10 mouse cellular contexts compared by ENCODE assay signal in genomic region chr9:42241021-42241420, GRCm38 (mm10). TPM values are rescaled to one million over a fixed set of nuclear protein-coding genes. Genes with fewer than 3 reads are reported as not detected.
DNase-seq lines count a peak whose midpoint lies in the region; ATAC-seq and TF ChIP-seq lines count a peak whose summit lies in the region.
"Had no signal": no experiment of that assay in that cellular context is flagged by ENCODE, and none has a peak within 500 bp of the region (broad histone marks: within the 10 kb centered on the region; RNA-seq: fewer than 3 reads in every experiment).

No protein-coding gene starts in this region.

- TF ChIP-seq EP300 in liver, postnatal 0 days (IDR thresholded peaks at IDR 0.05; ENCODE audit: low read depth) = no peak

- H3K4me2 ChIP-seq in liver, postnatal 0 days (ENCODE audit: low read depth, low read length) = no peak overlapping the region
- no peak overlapping the region for H3K4me2 ChIP-seq in forebrain, embryonic 11.5 days (ENCODE audit: low read depth, low read length, severe bottlenecking)
- peak overlapping the region; percentile 42 for H3K4me2 ChIP-seq in hindbrain, postnatal 0 days (ENCODE audit: low read depth, low read length)
- peak overlapping the region; percentile 42 for H3K4me2 ChIP-seq in neural tube, embryonic 15.5 days
- H3K4me2 ChIP-seq: liver, embryonic 12.5 days; stomach, embryonic 15.5 days had no signal

- no peak overlapping the region for H3K27ac ChIP-seq in liver, adult 2 months (replicated peaks; ENCODE audit: insufficient read depth, low read depth, low read length)
- H3K27ac ChIP-seq in liver, postnatal 0 days (ENCODE audit: low read depth) = no peak overlapping the region
- no peak overlapping the region for H3K27ac ChIP-seq in forebrain, embryonic 11.5 days (ENCODE audit: low read depth, low read length)
- H3K27ac ChIP-seq in hindbrain, postnatal 0 days = 0 out of 2 replicates have a peak overlapping the region, but pooled peaks have one; percentile 15
- H3K27ac ChIP-seq in neural tube, embryonic 15.5 days (replicated peaks) = peak overlapping the region; percentile 63
- H3K27ac ChIP-seq: liver, embryonic 12.5 days; stomach, embryonic 15.5 days had no signal

- DNase-seq in liver, adult 2 months (ENCODE audit: extremely low read depth, low read depth, low spot score) = peak; percentile 59
- no peak for DNase-seq in liver, postnatal 0 days
- DNase-seq in forebrain, embryonic 11.5 days (ENCODE audit: low spot score) = no peak
- peak; percentile 70 for DNase-seq in hindbrain, postnatal 0 days (ENCODE audit: low spot score)
- DNase-seq in lung, postnatal 36 days = no peak
- DNase-seq in right cerebral cortex, adult 2 months (ENCODE audit: low spot score in 2 of 2) = no peak

- no peak overlapping the region for H3K9ac ChIP-seq in liver, adult 2 months (ENCODE audit: low read depth, low read length)
- no peak overlapping the region for H3K9ac ChIP-seq in liver, postnatal 0 days (replicated peaks)
- H3K9ac ChIP-seq in forebrain, embryonic 11.5 days (ENCODE audit: low read length) = no peak overlapping the region
- H3K9ac ChIP-seq in hindbrain, postnatal 0 days (replicated peaks; ENCODE audit: low read length) = 0 out of 2 replicates have a peak overlapping the region, but pooled peaks have one; percentile 18
- H3K9ac ChIP-seq in neural tube, embryonic 15.5 days (replicated peaks) = no peak overlapping the region
- H3K9ac ChIP-seq: liver, embryonic 12.5 days; stomach, embryonic 15.5 days had no signal

- WGBS in liver, adult 2 months = 41% methylated on average over 3 of the region's 3 CpGs
- 79% methylated on average over 3 of the region's 3 CpGs for WGBS in liver, postnatal 0 days (ENCODE audit: insufficient replicate concordance)
- WGBS in forebrain, embryonic 11.5 days = 75% methylated on average over 3 of the region's 3 CpGs
- 27% methylated on average over 3 of the region's 3 CpGs for WGBS in hindbrain, postnatal 0 days
- 31% methylated on average over 3 of the region's 3 CpGs for WGBS in neural tube, embryonic 15.5 days

- H3K27me3 ChIP-seq in liver, adult 2 months (ENCODE audit: control insufficient read depth, insufficient read depth, low read length) = no peaks in the 10 kb centered on the region
- H3K27me3 ChIP-seq in liver, postnatal 0 days (ENCODE audit: insufficient read depth, low read length) = no peaks in the 10 kb centered on the region
- no peaks in the 10 kb centered on the region for H3K27me3 ChIP-seq in forebrain, embryonic 11.5 days (ENCODE audit: control insufficient read depth, insufficient read depth, low read length)
- H3K27me3 ChIP-seq in hindbrain, postnatal 0 days (ENCODE audit: insufficient read depth, low read length) = no peaks in the 10 kb centered on the region
- H3K27me3 ChIP-seq in neural tube, embryonic 15.5 days (replicated peaks) = no peaks in the 10 kb centered on the region
- H3K27me3 ChIP-seq: liver, embryonic 12.5 days; stomach, embryonic 15.5 days had no signal

- H3K79me2 ChIP-seq in liver, adult 2 months (ENCODE audit: control insufficient read depth, insufficient read depth, low read length) = no peaks in the 10 kb centered on the region

- H3K9me3 ChIP-seq in liver, postnatal 0 days (ENCODE audit: low read length) = no peaks in the 10 kb centered on the region
- H3K9me3 ChIP-seq in forebrain, embryonic 11.5 days (ENCODE audit: control insufficient read depth, low read length) = no peaks in the 10 kb centered on the region
- H3K9me3 ChIP-seq in hindbrain, postnatal 0 days (ENCODE audit: low read length) = no peaks in the 10 kb centered on the region
- H3K9me3 ChIP-seq in neural tube, embryonic 15.5 days (replicated peaks) = no peaks in the 10 kb centered on the region
- H3K9me3 ChIP-seq: liver, embryonic 12.5 days; stomach, embryonic 15.5 days had no signal

- H3K36me3 ChIP-seq in liver, adult 2 months (ENCODE audit: control insufficient read depth, insufficient read depth, low read length) = no peaks in the 10 kb centered on the region
- H3K36me3 ChIP-seq in liver, postnatal 0 days (replicated peaks; ENCODE audit: insufficient read depth, low read length) = no peaks in the 10 kb centered on the region
- H3K36me3 ChIP-seq in forebrain, embryonic 11.5 days (ENCODE audit: control insufficient read depth, insufficient read depth, low read length) = no peaks in the 10 kb centered on the region
- H3K36me3 ChIP-seq in hindbrain, postnatal 0 days (ENCODE audit: insufficient read depth, low read length) = no peaks in the 10 kb centered on the region
- H3K36me3 ChIP-seq in neural tube, embryonic 15.5 days = no peaks in the 10 kb centered on the region
- H3K36me3 ChIP-seq: liver, embryonic 12.5 days; stomach, embryonic 15.5 days had no signal

- TF ChIP-seq POLR2A in liver, adult 2 months (IDR thresholded peaks at IDR 0.05; ENCODE audit: extremely low read depth, insufficient read depth, low read length) = no peak

- H3K4me3 ChIP-seq in liver, adult 2 months (ENCODE audit: insufficient read depth, low read depth, low read length) = no peak overlapping the region
- H3K4me3 ChIP-seq in liver, postnatal 0 days (ENCODE audit: low read depth, low read length) = no peak overlapping the region
- no peak overlapping the region for H3K4me3 ChIP-seq in forebrain, embryonic 11.5 days (ENCODE audit: low read depth, low read length)
- H3K4me3 ChIP-seq in hindbrain, postnatal 0 days (ENCODE audit: low read length) = no peak overlapping the region
- H3K4me3 ChIP-seq in neural tube, embryonic 15.5 days (replicated peaks) = no peak overlapping the region
- H3K4me3 ChIP-seq: liver, embryonic 12.5 days; megakaryocyte, embryonic 14.5 days; stomach, embryonic 15.5 days had no signal

- no peak for TF ChIP-seq CTCF in liver, adult 2 months (IDR thresholded peaks at IDR 0.05; ENCODE audit: low read depth, low read length)
- TF ChIP-seq CTCF in liver, postnatal 0 days (IDR thresholded peaks at IDR 0.05; ENCODE audit: low read depth) = no peak
- no peak for TF ChIP-seq CTCF in hindbrain, postnatal 0 days (IDR thresholded peaks at IDR 0.05; ENCODE audit: low read depth)

- ATAC-seq in liver, postnatal 0 days = no peak
- peak; percentile 42; the same call in 1 of the 2 replicates for ATAC-seq in forebrain, embryonic 11.5 days (replicated peaks; ENCODE audit: low FRiP score)
- ATAC-seq in hindbrain, postnatal 0 days = peak; percentile 84
- peak; percentile 82 for ATAC-seq in neural tube, embryonic 15.5 days (ENCODE audit: low FRiP score)
- ATAC-seq: liver, embryonic 12.5 days had no signal

- peaks cover 3% of the 10 kb centered on the region; the same call in 1 of the 2 replicates for H3K4me1 ChIP-seq in liver, adult 2 months (ENCODE audit: control insufficient read depth, insufficient read depth, low read length)
- H3K4me1 ChIP-seq in liver, postnatal 0 days (ENCODE audit: insufficient read depth) = no peaks in the 10 kb centered on the region
- H3K4me1 ChIP-seq in forebrain, embryonic 11.5 days (replicated peaks; ENCODE audit: control insufficient read depth, insufficient read depth, low read length) = no peaks in the 10 kb centered on the region; the same call in 1 of the 2 replicates
- H3K4me1 ChIP-seq in hindbrain, postnatal 0 days (ENCODE audit: insufficient read depth, low read length) = peaks cover 5% of the 10 kb centered on the region; the same call in 1 of the 2 replicates
- peaks cover 21% of the 10 kb centered on the region for H3K4me1 ChIP-seq in neural tube, embryonic 15.5 days
- H3K4me1 ChIP-seq: liver, embryonic 12.5 days; stomach, embryonic 15.5 days had no signal

RNA-seq across cellular contexts. Expression of gene Sc5d, which starts 23.0 kb away (rescaled TPM):
- total RNA-seq in liver, adult 2 months (2014; rRNA removed) = 532 and 536 TPM in 2 replicates
- 652 and 777 TPM in 2 replicates for polyA plus RNA-seq in liver, adult 2 months (2012; rRNA removed)
- 146 and 151 TPM in 2 replicates for polyA plus RNA-seq in liver, postnatal 0 days (2015; fragmentation: Nextera tagmentation; extraction: Ambion mirVana)
- polyA plus RNA-seq in forebrain, embryonic 11.5 days (2014; fragmentation: Nextera tagmentation; extraction: Ambion mirVana) = 74.4 and 80.7 TPM in 2 replicates
- 54.6 and 57.0 TPM in 2 replicates for total RNA-seq in hindbrain, postnatal 0 days (2014; rRNA removed)
- polyA plus RNA-seq in hindbrain, postnatal 0 days (2015; fragmentation: Nextera tagmentation; extraction: Ambion mirVana) = 69.1 and 71.9 TPM in 2 replicates
- polyA plus RNA-seq in neural tube, embryonic 15.5 days (2015; fragmentation: Nextera tagmentation; extraction: Ambion mirVana) = 72.3 and 79.0 TPM in 2 replicates

Comparison
In these comparisons a context has a peak if more than half of its experiments do, and no peak if none do; other contexts are left out.
1. DNase-seq: peak in liver, adult 2 months (single experiment) and hindbrain, postnatal 0 days (single experiment); none in liver, postnatal 0 days (single experiment), forebrain, embryonic 11.5 days (single experiment), lung, postnatal 36 days (single experiment) and right cerebral cortex, adult 2 months (0 of 2).
2. H3K27ac ChIP-seq: peak in hindbrain, postnatal 0 days (single experiment) and neural tube, embryonic 15.5 days (single experiment); none in liver, adult 2 months (single experiment), liver, postnatal 0 days (single experiment) and forebrain, embryonic 11.5 days (single experiment).
3. H3K4me2 ChIP-seq: peak in hindbrain, postnatal 0 days (single experiment) and neural tube, embryonic 15.5 days (single experiment); none in liver, postnatal 0 days (single experiment) and forebrain, embryonic 11.5 days (single experiment).